Mouse (Mus musculus) hindlimb bud, embryonic 11.5 days (tissue): ENCODE measurements around the gene Trim59.
A peak's percentile ranks its signal among the peaks of the same experiment; 100 is the strongest.
"Not testable (repeated sequence)": the region's sequence is repeated elsewhere in the genome, so short reads cannot be mapped to it uniquely, and the experiment has no call there.

Source experiments
- DNase-seq: peaks from one replicate; pipeline ENCODE4 v3.0.0-alpha.2; 2012; ENCODE audit warnings: low read depth, low spot score; ENCODE audit errors: extremely low spot score

The Trim59 gene

DNA sequence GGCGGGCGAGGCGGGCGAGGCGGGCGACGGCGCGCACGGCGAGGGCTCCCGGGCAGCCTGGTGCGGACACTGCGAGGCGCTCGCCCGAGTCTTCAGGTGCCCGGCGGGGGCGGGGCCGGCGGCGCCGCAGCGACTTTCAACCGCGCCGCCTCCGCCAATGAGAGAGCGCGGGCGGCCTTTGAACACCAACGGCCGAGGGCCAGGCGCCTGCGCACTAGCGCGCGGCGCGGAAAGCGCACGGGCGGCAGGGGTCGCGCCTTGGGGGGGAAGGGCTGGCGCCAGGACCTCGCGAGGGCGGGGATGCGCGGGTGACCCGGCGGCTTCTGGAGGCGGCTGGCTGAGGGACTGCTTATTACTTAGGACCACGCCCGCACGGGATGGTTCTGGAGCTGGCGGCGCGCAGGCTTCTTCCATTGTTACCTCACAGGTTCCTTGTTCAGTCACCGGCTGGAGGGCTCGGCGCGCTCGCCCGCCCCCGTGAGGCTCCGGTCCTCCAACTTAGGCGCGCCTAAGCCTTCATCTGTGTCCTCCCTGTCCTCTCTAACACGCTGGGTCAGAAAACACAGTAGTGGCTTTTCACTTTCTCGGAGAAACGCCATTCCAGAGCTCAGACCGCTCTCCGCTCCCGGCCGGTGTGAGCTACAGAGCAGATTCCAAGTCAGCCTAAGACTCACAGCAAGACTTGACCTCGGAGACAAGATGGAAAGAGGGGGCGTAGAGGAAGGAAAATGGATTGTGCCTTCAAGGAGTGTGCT lies at the start of gene Trim59:
Gene Trim59, minus strand, starts transcription at position 111 of the 755 bp plus-strand sequence.
- peak; percentile 79 for DNase-seq

DNA sequence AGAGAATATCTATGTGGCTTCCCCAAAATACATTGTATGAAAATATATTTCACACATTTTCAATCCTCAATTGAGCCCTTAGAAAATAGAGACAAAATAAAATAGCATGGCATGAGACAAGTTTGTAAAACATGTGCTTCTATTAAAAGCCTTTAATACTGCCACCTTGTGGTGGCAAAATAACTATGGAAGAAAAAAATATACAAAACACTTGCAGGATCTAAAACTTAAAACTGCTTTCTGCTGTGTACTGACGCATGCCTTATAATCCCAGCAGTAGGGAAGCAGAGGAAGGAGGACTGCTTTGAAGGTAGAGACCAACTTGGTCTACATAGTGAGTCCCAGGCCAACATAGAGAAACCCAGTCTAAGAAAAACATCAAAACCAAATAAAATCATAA lies 19.4 kb upstream of the Trim59 start:
- DNase-seq: no peak

DNA sequence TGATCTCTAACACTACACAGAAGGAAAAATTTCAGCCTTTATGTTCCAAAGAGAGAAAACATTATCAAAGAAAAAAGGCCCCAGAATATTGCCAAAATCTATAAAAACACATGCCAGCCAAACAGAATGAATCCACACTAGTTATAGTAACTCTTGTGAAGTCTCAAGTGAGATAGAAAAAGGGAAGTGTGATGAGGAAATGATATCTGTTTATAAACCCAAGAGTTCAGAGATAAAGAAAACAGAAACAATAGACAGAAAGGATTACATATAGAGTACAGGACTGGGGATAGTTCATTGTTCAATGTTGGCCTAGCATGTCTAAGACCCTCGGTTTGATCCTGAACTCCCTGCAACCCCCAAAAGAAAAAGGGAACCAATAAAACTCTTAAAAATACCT lies 18.2 kb upstream of the Trim59 start:
- no peak for DNase-seq

DNA sequence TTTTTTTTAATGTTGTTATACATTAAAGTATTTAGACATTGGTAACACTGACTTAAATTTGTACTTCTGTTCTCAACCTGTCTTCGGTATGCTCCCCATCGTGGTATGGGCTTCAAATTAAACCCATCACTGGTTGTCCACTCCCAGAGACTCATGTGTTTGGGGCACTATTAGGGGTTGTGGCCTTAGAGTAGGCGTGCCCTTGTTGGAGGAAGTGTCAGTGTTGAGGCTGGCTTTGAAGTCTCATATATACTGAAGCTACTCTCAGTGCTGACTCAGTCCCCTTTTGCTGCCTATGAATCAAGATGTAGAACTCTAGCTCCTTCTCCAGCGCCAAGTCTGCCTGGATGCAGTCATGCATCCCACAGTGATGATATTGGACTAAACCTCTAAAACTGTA lies 16.1 kb upstream of the Trim59 start:
- DNase-seq: no peak

DNA sequence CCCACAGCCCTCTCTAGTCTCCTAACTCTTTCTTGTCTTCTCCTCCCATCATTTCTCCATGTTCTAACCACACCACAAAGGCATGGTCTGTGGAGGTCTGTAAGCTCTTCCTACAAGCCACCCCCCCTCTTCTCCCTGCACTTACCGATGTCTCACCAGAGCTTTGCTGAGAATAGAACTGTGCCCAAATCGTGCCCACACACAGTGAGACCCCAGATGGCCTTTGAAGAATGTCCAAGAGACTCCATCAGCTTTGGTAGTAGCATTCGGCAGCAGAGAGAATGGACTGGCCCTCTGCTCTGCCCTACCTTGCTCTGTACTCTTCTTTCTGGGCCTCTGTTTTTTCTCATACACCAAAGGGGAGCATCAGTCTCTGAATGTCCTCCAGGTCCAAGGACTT lies 11.3 kb upstream of the Trim59 start:
- no peak for DNase-seq

DNA sequence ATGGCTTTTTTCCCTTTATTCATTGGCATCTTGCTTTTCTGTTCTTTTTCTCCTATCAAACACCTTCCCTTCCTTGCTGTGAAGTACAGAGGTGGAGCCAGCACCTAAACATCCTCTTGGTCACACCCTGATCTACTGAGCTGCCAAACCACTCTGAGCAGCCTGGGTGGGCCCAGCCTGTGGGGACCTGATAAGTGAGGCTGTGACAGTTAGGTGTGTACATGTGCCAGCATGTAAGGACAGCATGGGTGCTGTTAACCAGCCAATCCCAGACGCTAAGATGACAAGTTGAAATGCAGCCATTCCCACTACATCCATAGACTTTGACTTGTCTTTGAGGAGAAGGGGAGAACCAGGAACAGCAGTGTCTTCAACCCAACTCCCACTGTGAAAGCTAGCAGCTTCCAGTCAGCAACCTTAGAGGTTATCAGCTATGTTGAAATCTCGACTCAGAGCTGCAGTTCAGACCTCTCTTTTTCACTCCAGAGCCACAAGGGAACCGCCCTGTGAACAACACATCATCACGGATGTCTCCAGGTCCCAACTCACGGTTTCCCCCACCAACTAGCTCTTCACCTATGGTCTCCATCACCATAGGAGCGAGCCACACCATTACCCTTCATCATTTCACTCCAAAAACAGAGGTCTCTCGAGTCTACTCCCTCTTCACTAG lies 10.3 kb upstream of the Trim59 start:
- no peak for DNase-seq

DNA sequence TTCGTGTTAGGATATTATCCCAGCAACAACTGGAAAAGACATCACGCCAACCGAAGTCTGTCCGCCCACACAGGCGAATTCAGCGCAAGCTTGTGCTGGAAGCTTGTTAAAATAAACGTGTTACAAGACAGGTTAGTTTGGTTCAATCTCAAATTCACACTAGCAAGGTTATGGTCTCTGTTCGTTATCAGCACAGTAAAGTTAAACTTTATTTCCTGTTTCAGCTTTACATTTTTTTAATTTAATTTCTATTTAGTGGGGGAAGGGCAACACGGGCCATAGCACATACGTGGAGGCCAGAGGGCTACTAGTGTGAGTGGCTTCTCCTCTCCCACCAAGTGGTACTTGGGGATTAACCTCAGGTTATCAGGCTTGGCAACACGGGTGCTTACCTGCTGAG lies 7.3 kb upstream of the Trim59 start:
- no peak for DNase-seq

DNA sequence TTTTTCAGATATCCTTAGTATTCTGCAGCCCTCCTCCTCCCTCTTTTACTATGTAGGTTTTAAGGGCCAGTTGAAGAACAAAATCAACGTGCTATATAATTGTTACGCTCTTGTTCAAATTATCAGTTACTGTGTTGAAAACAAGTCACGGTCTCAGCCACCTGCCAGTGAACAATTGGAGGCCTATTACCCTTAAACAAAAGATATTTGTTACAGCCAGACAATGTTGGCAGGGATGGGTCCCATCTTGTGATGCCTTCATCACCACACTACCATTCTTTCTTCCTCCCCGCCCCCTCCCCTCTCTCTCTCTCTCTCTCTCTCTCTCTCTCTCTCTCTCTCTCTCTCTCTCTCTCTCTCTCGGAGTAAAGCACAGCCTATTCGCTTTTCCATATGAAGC lies 4.5 kb upstream of the Trim59 start:
- no peak for DNase-seq

- no peak for DNase-seq
Observed at GRCm38 (mm10) chr3:69047684-69048083, 3.1 kb upstream of the Trim59 start.

GRCm38 (mm10) chr3:69046509-69046908 lies 2.0 kb upstream of the Trim59 start:
- no peak for DNase-seq

- no peak for DNase-seq
Observed at GRCm38 (mm10) chr3:69045750-69046149, 1.2 kb upstream of the Trim59 start.

DNA sequence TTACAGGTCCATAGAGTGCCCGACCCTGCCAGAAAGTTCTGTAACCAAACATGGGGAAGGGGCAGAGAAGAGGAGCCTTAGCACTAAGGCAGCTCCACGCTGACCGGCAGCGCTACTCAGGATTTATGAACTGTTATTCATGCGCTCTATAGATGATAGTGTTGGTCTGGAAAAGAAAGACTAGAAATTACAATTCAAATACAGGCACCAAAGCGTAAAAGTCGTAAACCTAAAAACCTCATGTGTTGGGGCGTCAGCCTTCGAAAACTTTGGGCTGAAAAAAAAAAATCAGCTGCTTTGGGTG lies 797 bp upstream of the Trim59 start:
- no peak for DNase-seq

DNA sequence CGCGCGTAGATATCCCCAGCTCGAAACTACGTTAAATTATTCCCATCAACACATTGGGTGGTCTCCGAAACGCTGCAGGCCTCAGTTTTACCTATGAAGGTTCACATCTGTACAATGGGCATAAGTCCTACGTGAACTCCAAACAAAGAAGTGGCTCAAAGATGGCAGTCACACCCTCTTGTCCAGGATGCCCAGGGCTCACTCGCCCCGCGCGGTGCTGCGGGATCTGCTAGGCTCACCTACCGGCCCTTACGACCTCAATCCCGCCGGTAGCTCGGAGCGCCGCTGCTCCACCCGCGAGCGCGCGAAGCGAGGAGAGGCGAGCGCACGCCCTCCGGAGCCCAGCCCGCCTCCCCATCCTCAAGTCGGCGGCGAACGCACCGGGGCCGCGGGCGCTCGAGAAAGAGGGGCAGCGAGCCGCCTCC lies 376 bp downstream of the Trim59 start:
- no peak for DNase-seq

- no peak for DNase-seq
Observed at GRCm38 (mm10) chr3:69041298-69041697, 3.3 kb downstream of the Trim59 start.

- DNase-seq: no peak
Observed at GRCm38 (mm10) chr3:69040105-69040504, 4.5 kb downstream of the Trim59 start.

DNA sequence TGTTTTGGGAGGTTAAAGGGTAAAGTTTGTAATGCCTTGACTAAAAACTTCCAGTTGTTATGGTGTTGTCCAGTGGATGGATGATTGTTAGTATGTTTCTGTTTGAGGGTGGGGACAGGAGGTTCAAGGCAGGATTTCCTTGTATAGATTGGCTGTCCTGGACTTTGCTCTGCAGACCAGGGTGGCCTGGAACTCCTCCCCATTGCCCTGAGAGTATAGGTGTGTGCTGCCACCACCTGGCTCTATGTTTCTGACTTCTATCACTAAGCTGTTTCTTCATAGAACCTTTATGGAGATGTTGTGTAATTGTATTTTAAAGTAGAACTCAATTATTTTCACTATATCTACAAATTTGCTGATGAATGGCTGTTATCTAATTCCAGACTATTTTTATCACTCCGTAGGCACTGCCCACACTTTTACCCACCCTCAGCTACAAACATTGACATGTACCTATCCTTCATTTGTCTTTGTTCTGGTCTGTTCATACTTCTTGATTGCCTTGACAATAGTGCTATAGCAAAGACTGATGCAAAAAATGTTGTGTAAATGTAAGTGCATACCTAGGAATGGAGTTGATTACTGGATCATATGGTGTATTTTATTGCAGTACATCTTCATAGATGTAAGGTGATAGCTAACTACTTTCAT lies 18.3 kb downstream of the Trim59 start:
- no peak for DNase-seq

DNA sequence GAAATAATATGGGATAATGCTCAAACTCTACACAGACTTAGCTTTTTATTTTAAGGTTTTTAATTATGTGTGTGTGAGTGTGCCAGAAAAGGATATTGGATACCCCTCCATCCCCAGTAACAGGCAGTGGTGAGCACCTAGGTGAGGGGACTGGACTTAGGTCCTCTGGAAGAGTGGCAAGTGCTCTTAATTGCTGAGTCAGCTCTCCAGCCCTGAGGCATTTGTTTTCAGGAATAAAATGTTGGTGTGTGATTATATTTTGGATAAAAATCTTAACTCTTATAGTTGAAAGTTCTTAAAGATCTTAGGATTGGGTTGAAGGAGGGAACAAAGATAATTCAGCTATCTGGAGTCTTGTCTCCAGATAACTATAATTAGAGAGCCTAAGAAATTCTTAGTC lies 23.8 kb downstream of the Trim59 start:
- no peak for DNase-seq

DNA sequence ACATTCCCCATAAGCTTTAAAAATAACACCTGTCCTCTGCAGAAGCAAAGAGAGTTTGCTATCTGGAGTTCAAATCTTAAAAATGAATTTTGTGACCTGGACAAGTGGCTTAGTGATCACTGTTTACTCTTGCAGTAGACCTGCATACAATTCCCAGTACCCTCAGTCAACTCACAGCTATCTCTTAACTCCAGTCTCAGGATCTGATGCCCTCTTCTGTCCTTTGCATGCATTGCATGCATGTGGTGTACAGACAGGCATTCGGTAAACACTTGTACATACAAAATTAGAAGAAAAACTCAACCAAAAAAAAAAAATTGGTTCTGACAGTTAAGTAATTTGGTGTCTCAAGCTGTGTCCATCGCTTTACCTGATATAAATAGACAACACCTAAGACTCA lies 24.3 kb downstream of the Trim59 start:
- no peak for DNase-seq

GRCm38 (mm10) chr3:69018635-69019034 lies 25.9 kb downstream of the Trim59 start:
- not testable (repeated sequence) for DNase-seq

GRCm38 (mm10) chr3:69017181-69017580 lies 27.4 kb downstream of the Trim59 start:
- no peak for DNase-seq

DNA sequence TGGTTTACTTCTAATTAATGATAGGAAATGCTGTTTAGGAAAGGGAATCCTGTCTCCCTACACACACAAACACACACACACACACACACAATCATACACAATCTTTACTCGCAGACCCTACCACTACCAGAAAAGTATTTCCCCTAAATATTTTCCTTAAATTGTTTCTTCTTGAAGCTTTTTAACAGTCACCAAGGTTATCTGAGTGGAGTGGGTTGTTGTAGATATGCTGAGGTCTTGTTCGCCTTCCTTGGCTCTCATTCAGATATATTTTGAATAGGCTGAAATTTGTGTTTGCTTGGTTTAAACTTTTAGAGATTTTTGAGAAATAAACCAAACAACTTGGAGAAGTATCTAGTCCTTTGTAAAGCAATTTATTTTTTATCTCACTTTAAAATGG lies 35.7 kb downstream of the Trim59 start:
- no peak for DNase-seq

DNA sequence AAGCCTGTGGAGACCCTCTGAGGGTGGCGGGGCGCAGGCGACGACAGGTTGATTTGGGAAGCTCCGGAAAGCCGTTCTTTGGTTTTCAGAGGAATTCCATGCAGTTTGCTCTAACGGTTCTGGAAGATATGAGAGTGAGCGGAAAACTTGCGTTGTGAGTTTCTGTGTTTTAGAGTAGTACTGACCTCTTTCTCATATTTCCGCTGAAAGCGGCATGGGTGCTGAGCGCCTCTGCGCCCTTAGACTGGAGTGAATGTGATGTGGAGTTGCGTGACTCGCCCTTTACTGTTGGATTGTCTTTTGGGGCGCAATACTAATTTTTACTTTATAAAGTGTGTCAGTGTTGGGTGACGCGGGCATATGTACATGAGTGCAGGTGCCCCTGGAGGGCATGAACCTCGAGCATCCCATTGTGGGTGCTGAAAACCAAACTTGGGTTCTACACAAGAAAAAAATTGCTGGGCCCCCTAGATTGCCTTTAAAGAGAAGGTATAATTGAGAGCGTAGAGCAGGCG lies 38.3 kb downstream of the Trim59 start:
- no peak for DNase-seq
